Mouse (Mus musculus) lung, postnatal 0 days (tissue): ENCODE measurements at regions not wholly inside any gene's neighbourhood (a gene's known extent, or its start where the extent isn't known, plus 50 kb on each side); places are given as distances from the start of the nearest gene placed in this dataset.

Experiments used
- CTCF ChIP-seq: IDR thresholded peaks from 2 replicates; pipeline ENCODE4 v1.5.1; 2016; ENCODE audit warnings: antibody characterized with exemption, mild to moderate bottlenecking
- EP300 ChIP-seq: IDR thresholded peaks from 2 replicates; pipeline ENCODE4 v1.6.1; 2016; ENCODE audit warnings: antibody characterized with exemption, mild to moderate bottlenecking, control low read depth

- TF ChIP-seq CTCF (no peak), EP300 (no peak)
Measured at GRCm38 (mm10) chr3:41312492-41312891, 229.6 kb upstream of the Pgrmc2 start.
